Mouse (Mus musculus): ENCODE data around the gene Kif1bp. TPM values are rescaled to one million over a fixed set of nuclear protein-coding genes. Genes with fewer than 3 reads are reported as not detected.
A peak's percentile ranks its signal among the peaks of the same experiment; 100 is the strongest.

The Kif1bp gene
- total and polyA plus RNA-seq, 2 experiments from 2014 or later, result 23.9 to 28.2 TPM

DNA sequence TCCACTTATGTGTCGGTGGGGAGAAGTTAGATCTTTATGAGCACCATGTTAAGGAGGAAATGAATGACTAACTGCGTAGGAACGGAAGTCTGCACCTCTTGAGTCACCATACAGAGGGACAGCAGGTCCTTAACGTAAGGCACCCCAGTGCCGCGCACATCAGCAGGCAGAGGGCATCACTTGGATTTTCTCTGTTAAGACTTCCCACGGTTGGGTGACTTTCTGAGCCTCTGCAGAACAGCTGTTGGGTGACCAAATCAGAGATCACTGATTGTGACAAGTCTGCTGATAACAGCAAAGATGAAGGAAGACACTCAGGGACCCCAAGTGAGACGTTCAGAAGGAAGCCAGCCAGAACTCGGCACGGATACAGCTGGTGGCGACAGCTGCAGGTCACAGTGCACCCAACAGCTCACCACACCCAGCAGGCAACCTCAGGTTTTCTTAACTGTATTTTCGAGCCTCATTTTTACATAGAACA lies 24.6 kb downstream of the Kif1bp start:
- peaks cover 8% of the 10 kb centered on the region for H3K36me3 ChIP-seq (replicated peaks; ENCODE audit: control insufficient read depth, insufficient read depth, low read length)
- WGBS, result 56% methylated on average over 12 of the region's 12 CpGs
- no peak for ATAC-seq (ENCODE audit: insufficient read depth, low read depth)

GRCm38 (mm10) chr10:62550787-62551300 lies 27.4 kb downstream of the Kif1bp start:
- H3K4me1 ChIP-seq (ENCODE audit: control insufficient read depth, insufficient read depth), result no peaks in the 10 kb centered on the region; the same call in 1 of the 2 replicates
- no peak overlapping the region for H3K9ac ChIP-seq (replicated peaks; ENCODE audit: low read depth, low read length)
- TF ChIP-seq EP300 (IDR thresholded peaks at IDR 0.05; ENCODE audit: low read depth), result no peak
- no peak for TF ChIP-seq CTCF (IDR thresholded peaks at IDR 0.05; ENCODE audit: low read depth)
- H3K27ac ChIP-seq (ENCODE audit: low read depth), result no peak overlapping the region
- ATAC-seq (ENCODE audit: insufficient read depth, low read depth), result no peak
- H3K4me2 ChIP-seq (ENCODE audit: low read depth, low read length), result no peak overlapping the region
- 76% methylated on average over 7 of the region's 7 CpGs for WGBS
- no peaks in the 10 kb centered on the region for H3K9me3 ChIP-seq (replicated peaks; ENCODE audit: control insufficient read depth, low read length)
- H3K4me3 ChIP-seq (ENCODE audit: low read depth, low read length), result no peak overlapping the region
- no peak for DNase-seq (ENCODE audit: low spot score)
- no peaks in the 10 kb centered on the region for H3K36me3 ChIP-seq (replicated peaks; ENCODE audit: control insufficient read depth, insufficient read depth, low read length)
- no peaks in the 10 kb centered on the region for H3K27me3 ChIP-seq (ENCODE audit: control insufficient read depth, insufficient read depth, low read length)

More for the DNA sequence above, 24.6 kb downstream of the Kif1bp start:
- no peaks in the 10 kb centered on the region for H3K9me3 ChIP-seq (replicated peaks; ENCODE audit: control insufficient read depth, low read length)
- H3K27ac ChIP-seq (ENCODE audit: low read depth), result no peak overlapping the region; the same call in 1 of the 2 replicates
- H3K9ac ChIP-seq (replicated peaks; ENCODE audit: low read depth, low read length), result no peak overlapping the region
- no peak overlapping the region for H3K4me2 ChIP-seq (ENCODE audit: low read depth, low read length)
- no peaks in the 10 kb centered on the region for H3K27me3 ChIP-seq (ENCODE audit: control insufficient read depth, insufficient read depth, low read length)
- TF ChIP-seq EP300 (IDR thresholded peaks at IDR 0.05; ENCODE audit: low read depth) (no peak), CTCF (IDR thresholded peaks at IDR 0.05; ENCODE audit: low read depth) (no peak)
- H3K4me1 ChIP-seq (ENCODE audit: control insufficient read depth, insufficient read depth), result no peaks in the 10 kb centered on the region; the same call in 1 of the 2 replicates
- no peak overlapping the region for H3K4me3 ChIP-seq (ENCODE audit: low read depth, low read length)
- no peak for DNase-seq (ENCODE audit: low spot score)

DNA sequence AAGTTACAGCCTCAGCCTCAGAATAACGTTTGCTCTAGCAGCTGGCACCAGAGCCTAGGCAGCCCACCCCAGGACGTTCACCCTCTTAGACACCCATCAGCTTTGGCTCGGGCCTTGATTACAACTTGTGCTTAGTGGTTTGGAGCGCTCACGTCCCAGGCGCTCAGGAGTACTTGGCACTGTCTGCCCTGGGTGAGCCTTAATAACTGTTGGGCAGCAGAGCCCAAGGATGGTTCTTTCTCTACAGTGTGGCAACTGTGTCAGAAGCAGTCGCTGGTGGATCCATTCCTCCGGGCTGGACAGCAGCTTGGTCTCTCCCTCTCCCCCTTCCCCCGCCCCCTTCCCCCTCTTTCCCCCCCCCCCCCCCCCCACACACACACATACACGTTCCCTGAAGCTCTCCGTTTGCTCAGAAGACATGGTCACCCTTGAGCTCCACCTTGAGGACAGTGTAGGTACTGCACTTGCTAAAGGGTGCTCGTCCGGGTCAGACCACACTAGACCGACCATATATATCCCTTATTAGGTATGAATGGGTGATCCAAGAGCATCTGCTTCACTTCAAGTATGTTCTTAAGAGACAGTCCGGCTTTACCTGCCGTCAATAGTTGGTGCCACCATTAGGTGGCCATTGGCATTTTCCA lies 28.6 kb downstream of the Kif1bp start:
- Histone ChIP-seq H3K4me2 (ENCODE audit: low read depth, low read length) (peak overlapping the region; percentile 28; the same call in 1 of the 2 replicates), H3K4me1 (ENCODE audit: control insufficient read depth, insufficient read depth) (no peaks in the 10 kb centered on the region; the same call in 1 of the 2 replicates), H3K9ac (replicated peaks; ENCODE audit: low read depth, low read length) (no peak overlapping the region), H3K27ac (ENCODE audit: low read depth) (no peak overlapping the region), H3K4me3 (ENCODE audit: low read depth, low read length) (no peak overlapping the region), H3K9me3 (replicated peaks; ENCODE audit: control insufficient read depth, low read length) (no peaks in the 10 kb centered on the region), H3K27me3 (ENCODE audit: control insufficient read depth, insufficient read depth, low read length) (no peaks in the 10 kb centered on the region), H3K36me3 (replicated peaks; ENCODE audit: control insufficient read depth, insufficient read depth, low read length) (no peaks in the 10 kb centered on the region)
- TF ChIP-seq CTCF (IDR thresholded peaks at IDR 0.05; ENCODE audit: low read depth), result peak; percentile 83
- no peak for TF ChIP-seq EP300 (IDR thresholded peaks at IDR 0.05; ENCODE audit: low read depth)
- DNase-seq (ENCODE audit: low spot score) (peak; percentile 66), ATAC-seq (ENCODE audit: insufficient read depth, low read depth) (peak; percentile 74)
- WGBS, result 19% methylated on average over 15 of the region's 16 CpGs

DNA sequence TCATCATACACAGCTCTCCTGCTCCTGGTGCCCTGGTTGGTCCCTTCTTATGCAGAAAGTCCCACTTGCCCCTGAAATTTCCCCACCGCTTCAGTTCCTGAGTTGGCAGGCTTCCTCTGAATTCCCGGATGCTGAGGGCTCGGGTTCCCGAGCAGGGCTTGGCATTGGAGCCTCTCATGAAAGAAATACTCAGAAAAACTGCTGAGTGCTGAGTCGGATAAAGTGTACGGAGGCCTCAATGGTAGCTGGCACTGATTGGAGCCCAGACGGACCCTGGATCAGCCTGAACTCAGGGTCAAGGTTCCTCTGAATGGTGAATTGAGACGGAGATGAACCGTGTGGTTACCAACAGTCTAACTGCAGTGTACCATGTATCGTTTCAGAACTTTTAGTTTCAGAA lies 31.8 kb downstream of the Kif1bp start:
- no peaks in the 10 kb centered on the region; the same call in 1 of the 2 replicates for H3K4me1 ChIP-seq (ENCODE audit: control insufficient read depth, insufficient read depth)
- TF ChIP-seq CTCF (IDR thresholded peaks at IDR 0.05; ENCODE audit: low read depth) (no peak), EP300 (IDR thresholded peaks at IDR 0.05; ENCODE audit: low read depth) (no peak)
- no peak for DNase-seq (ENCODE audit: low spot score)
- H3K27ac ChIP-seq (ENCODE audit: low read depth), result no peak overlapping the region
- no peaks in the 10 kb centered on the region for H3K36me3 ChIP-seq (replicated peaks; ENCODE audit: control insufficient read depth, insufficient read depth, low read length)
- no peak overlapping the region for H3K4me3 ChIP-seq (ENCODE audit: low read depth, low read length)
- H3K9ac ChIP-seq (replicated peaks; ENCODE audit: low read depth, low read length), result no peak overlapping the region
- no peaks in the 10 kb centered on the region for H3K9me3 ChIP-seq (replicated peaks; ENCODE audit: control insufficient read depth, low read length)
- no peak for ATAC-seq (ENCODE audit: insufficient read depth, low read depth)
- 67% methylated on average over 10 of the region's 10 CpGs for WGBS
- no peak overlapping the region for H3K4me2 ChIP-seq (ENCODE audit: low read depth, low read length)
- no peaks in the 10 kb centered on the region for H3K27me3 ChIP-seq (ENCODE audit: control insufficient read depth, insufficient read depth, low read length)

- DNase-seq (ENCODE audit: low spot score), result no peak
- H3K4me1 ChIP-seq (ENCODE audit: control insufficient read depth, insufficient read depth), result no peaks in the 10 kb centered on the region; the same call in 1 of the 2 replicates
Observed at GRCm38 (mm10) chr10:62545759-62546158, 32.5 kb downstream of the Kif1bp start.

More at GRCm38 (mm10) chr10:62545759-62546158, 32.5 kb downstream of the Kif1bp start:
- ATAC-seq (ENCODE audit: insufficient read depth, low read depth), result no peak
- Histone ChIP-seq H3K27me3 (ENCODE audit: control insufficient read depth, insufficient read depth, low read length) (no peaks in the 10 kb centered on the region), H3K27ac (ENCODE audit: low read depth) (no peak overlapping the region), H3K4me2 (ENCODE audit: low read depth, low read length) (no peak overlapping the region), H3K9ac (replicated peaks; ENCODE audit: low read depth, low read length) (no peak overlapping the region), H3K9me3 (replicated peaks; ENCODE audit: control insufficient read depth, low read length) (no peaks in the 10 kb centered on the region), H3K36me3 (replicated peaks; ENCODE audit: control insufficient read depth, insufficient read depth, low read length) (no peaks in the 10 kb centered on the region), H3K4me3 (ENCODE audit: low read depth, low read length) (no peak overlapping the region)
- TF ChIP-seq EP300 (IDR thresholded peaks at IDR 0.05; ENCODE audit: low read depth) (no peak), CTCF (IDR thresholded peaks at IDR 0.05; ENCODE audit: low read depth) (no peak)

All from heart, postnatal 0 days (tissue).